Mouse (Mus musculus) myocyte (in vitro differentiated cells): Measurements from ENCODE around the gene Sox5.

Experiments used
- CEBPB ChIP-seq: IDR thresholded peaks from 2 replicates; pipeline ENCODE4 v1.6.1; 2011; ENCODE audit warnings: mild to moderate bottlenecking, moderate library complexity; ENCODE audit not compliant: poor library complexity, insufficient read depth, severe bottlenecking
- MAX ChIP-seq: IDR thresholded peaks from one replicate; pipeline ENCODE4 v1.6.1; 2011; ENCODE audit warnings: low read depth, mild to moderate bottlenecking, control low read depth
- MYOD1 ChIP-seq, 3 experiments: IDR thresholded peaks; one replicate each; pipeline ENCODE4 v1.6.1; 2011; ENCODE audit warnings: control low read depth in 2 of 3, low read depth in 2 of 3, mild to moderate bottlenecking in 2 of 3, moderate library complexity in 1 of 3; ENCODE audit not compliant: insufficient read length in 2 of 3, control insufficient read depth in 1 of 3
- POLR2A ChIP-seq: IDR thresholded peaks from one replicate; pipeline ENCODE4 v1.6.1; 2011; ENCODE audit warnings: low read depth, mild to moderate bottlenecking, control low read depth, moderate library complexity; ENCODE audit not compliant: insufficient read length
- POLR2AphosphoS2 ChIP-seq: IDR thresholded peaks from one replicate; pipeline ENCODE4 v1.6.1; 2011; ENCODE audit warnings: low read depth, control low read depth; ENCODE audit not compliant: insufficient read length
- TCF12 ChIP-seq: IDR thresholded peaks from one replicate; pipeline ENCODE4 v1.6.1; 2011; ENCODE audit warnings: mild to moderate bottlenecking, control low read depth; ENCODE audit not compliant: poor library complexity, insufficient read depth, severe bottlenecking
- TCF3 ChIP-seq: IDR thresholded peaks from one replicate; pipeline ENCODE4 v1.6.1; 2011; ENCODE audit warnings: low read depth, control low read depth; ENCODE audit not compliant: insufficient read length
- USF1 ChIP-seq: IDR thresholded peaks from one replicate; pipeline ENCODE4 v1.6.1; 2011; ENCODE audit warnings: low read depth, mild to moderate bottlenecking, control low read depth, moderate library complexity

DNA sequence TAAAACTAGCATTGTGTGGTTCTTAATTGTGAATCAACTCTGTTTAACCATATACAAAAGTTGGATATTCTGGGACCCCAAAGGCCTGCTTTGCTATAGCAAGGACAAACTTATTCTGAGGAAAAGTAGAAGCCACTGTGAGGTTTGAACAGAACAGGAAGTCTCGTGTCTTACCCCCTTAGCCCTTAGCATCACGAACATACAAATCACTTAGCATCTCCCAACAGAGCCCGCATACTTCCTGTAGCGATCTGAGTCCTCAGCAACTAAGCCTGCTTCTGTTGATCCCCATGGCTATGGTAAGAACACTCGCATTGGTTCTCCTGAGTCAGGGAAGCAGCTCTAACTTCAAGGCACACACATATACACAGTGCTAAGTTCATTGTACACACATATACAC is 337.4 kb downstream of the Sox5 start:
- TF ChIP-seq CEBPB (no peak), MAX (no peak), POLR2AphosphoS2 (no peak), USF1 (no peak), TCF12 (no peak), POLR2A (no peak), MYOD1 (IDR thresholded peaks at IDR 0.05; ENCODE audit: control insufficient read depth in 1 of 3, insufficient read length in 2 of 3, low read depth in 2 of 3) (no peak), TCF3 (no peak)
